Mouse (Mus musculus) MEL (cell line): Measurements from ENCODE around the gene Ovol2. TPM values are rescaled to one million over a fixed set of nuclear protein-coding genes. Genes with fewer than 3 reads are reported as not detected.

ENCODE experiments used
- DNase-seq: peaks from one replicate; pipeline ENCODE4 v3.0.0; 2011; ENCODE audit warnings: low read depth, low spot score
- H3K27ac ChIP-seq: 2 replicates; pipeline ENCODE4 v1.5.1; 2012; ENCODE audit warnings: low read depth, mild to moderate bottlenecking, control low read depth, low read length, moderate library complexity; ENCODE audit not compliant: control insufficient read depth
- H3K27me3 ChIP-seq, 2 experiments: fragments of 150-350 bp in 1 of 2; sonication (generic) in 1 of 2; 2 replicates each; pipeline ENCODE4 v1.6.1; 2012; ENCODE audit warnings: low read length in 2 of 2, mild to moderate bottlenecking in 2 of 2, improper control_type of control experiment in 1 of 2, moderate library complexity in 1 of 2; ENCODE audit not compliant: insufficient read depth in 2 of 2, control insufficient read depth in 1 of 2
- H3K36me3 ChIP-seq, 2 experiments: 2 replicates each; pipeline ENCODE4 v1.6.1; 2012 to 2014; ENCODE audit warnings: low read length in 2 of 2, improper control_type of control experiment in 1 of 2, inconsistent platforms in 1 of 2, mild to moderate bottlenecking in 1 of 2; ENCODE audit not compliant: insufficient read depth in 2 of 2, control insufficient read depth in 1 of 2
- H3K4me1 ChIP-seq, 2 experiments: fragments of 150-350 bp in 1 of 2; sonication (generic) in 1 of 2; 2 replicates each; pipeline ENCODE4 v1.6.1; 2012; ENCODE audit warnings: low read length in 2 of 2, improper control_type of control experiment in 1 of 2, mild to moderate bottlenecking in 1 of 2; ENCODE audit not compliant: insufficient read depth in 2 of 2, control insufficient read depth in 1 of 2
- H3K4me3 ChIP-seq, 2 experiments: fragments of 150-350 bp in 1 of 2; sonication (generic) in 1 of 2; 2 replicates each; pipeline ENCODE4 v1.5.1; 2012; ENCODE audit warnings: low read depth in 2 of 2, low read length in 2 of 2, mild to moderate bottlenecking in 2 of 2, moderate library complexity in 2 of 2, control low read depth in 1 of 2, improper control_type of control experiment in 1 of 2; ENCODE audit not compliant: control insufficient read depth in 1 of 2, insufficient read depth in 1 of 2
- H3K79me2 ChIP-seq: 2 replicates; pipeline ENCODE4 v1.6.1; 2012; ENCODE audit warnings: mild to moderate bottlenecking, low read length, moderate library complexity; ENCODE audit not compliant: control insufficient read depth, poor library complexity, insufficient read depth
- H3K9ac ChIP-seq: 2 replicates; pipeline ENCODE4 v1.6.1; 2012; ENCODE audit warnings: low read depth, mild to moderate bottlenecking, control low read depth, low read length, moderate library complexity; ENCODE audit not compliant: control insufficient read depth, poor library complexity, severe bottlenecking
- H3K9me3 ChIP-seq: fragments of 150-350 bp; sonication (generic); replicated peaks from 2 replicates; pipeline ENCODE4 v1.6.1; 2012; ENCODE audit warnings: mild to moderate bottlenecking, low read length, improper control_type of control experiment, moderate library complexity; ENCODE audit not compliant: insufficient read depth
- BHLHE40 ChIP-seq: IDR thresholded peaks from 2 replicates; pipeline ENCODE4 v1.6.1; 2012; ENCODE audit warnings: low read depth, mild to moderate bottlenecking, inconsistent platforms, low read length, improper control_type of control experiment, borderline replicate concordance
- CHD2 ChIP-seq: IDR thresholded peaks from 2 replicates; pipeline ENCODE4 v1.6.1; 2011; ENCODE audit warnings: low read length, improper control_type of control experiment
- ETS1 ChIP-seq: IDR thresholded peaks from 2 replicates; pipeline ENCODE4 v1.6.1; 2012; ENCODE audit warnings: low read depth, mild to moderate bottlenecking, inconsistent platforms, low read length, improper control_type of control experiment, moderate library complexity
- GATA1 ChIP-seq: IDR thresholded peaks from 2 replicates; pipeline ENCODE4 v1.6.1; 2011; ENCODE audit warnings: low read depth, low read length, improper control_type of control experiment
- HCFC1 ChIP-seq: IDR thresholded peaks from 2 replicates; pipeline ENCODE4 v1.6.1; 2012; ENCODE audit warnings: low read depth, mild to moderate bottlenecking, inconsistent platforms, low read length, improper control_type of control experiment, moderate library complexity
- JUND ChIP-seq: IDR thresholded peaks from 2 replicates; pipeline ENCODE4 v1.6.1; 2011; ENCODE audit warnings: low read depth, mild to moderate bottlenecking, improper control_type of control experiment, low read length
- MAX ChIP-seq: IDR thresholded peaks from 2 replicates; pipeline ENCODE4 v1.6.1; 2011; ENCODE audit warnings: low read length, improper control_type of control experiment
- MXI1 ChIP-seq: IDR thresholded peaks from 2 replicates; pipeline ENCODE4 v1.6.1; 2011; ENCODE audit warnings: mild to moderate bottlenecking, low read depth, low read length, improper control_type of control experiment
- MYB ChIP-seq: IDR thresholded peaks from 2 replicates; pipeline ENCODE4 v1.6.1; 2011; ENCODE audit warnings: mild to moderate bottlenecking, low read depth, low read length, improper control_type of control experiment
- NELFE ChIP-seq: IDR thresholded peaks from 2 replicates; pipeline ENCODE4 v1.6.1; 2011; ENCODE audit warnings: low read depth, low read length, improper control_type of control experiment
- POLR2A ChIP-seq, 2 experiments: IDR thresholded peaks; 2 replicates each; pipeline ENCODE4 v1.6.1; 2011 to 2012; ENCODE audit warnings: low read length in 2 of 2, mild to moderate bottlenecking in 2 of 2, control low read depth in 1 of 2, improper control_type of control experiment in 1 of 2, low read depth in 1 of 2, moderate library complexity in 1 of 2; ENCODE audit not compliant: control insufficient read depth in 1 of 2, insufficient read depth in 1 of 2, poor library complexity in 1 of 2
- POLR2AphosphoS2 ChIP-seq: IDR thresholded peaks from 2 replicates; pipeline ENCODE4 v1.6.1; 2011; ENCODE audit warnings: low read length, improper control_type of control experiment
- POLR2AphosphoS5 ChIP-seq: IDR thresholded peaks from 2 replicates; pipeline ENCODE4 v1.6.1; 2012; ENCODE audit warnings: low read depth, borderline replicate concordance, mild to moderate bottlenecking, inconsistent platforms, low read length, moderate library complexity, mixed read lengths
- RAD21 ChIP-seq: IDR thresholded peaks from 2 replicates; pipeline ENCODE4 v1.6.1; 2011; ENCODE audit warnings: mild to moderate bottlenecking, low read depth, low read length, improper control_type of control experiment
- RCOR1 ChIP-seq: IDR thresholded peaks from 2 replicates; pipeline ENCODE4 v1.6.1; 2012; ENCODE audit warnings: low read depth, mild to moderate bottlenecking, inconsistent platforms, low read length, improper control_type of control experiment
- SMC3 ChIP-seq: IDR thresholded peaks from 2 replicates; pipeline ENCODE4 v1.6.1; 2011; ENCODE audit warnings: low read depth, low read length, improper control_type of control experiment
- TCF12 ChIP-seq: IDR thresholded peaks from 2 replicates; pipeline ENCODE4 v1.6.1; 2014; ENCODE audit warnings: low read depth, mild to moderate bottlenecking, inconsistent platforms, low read length, improper control_type of control experiment, moderate library complexity
- USF1 ChIP-seq: IDR thresholded peaks from 2 replicates; pipeline ENCODE4 v1.6.1; 2014; ENCODE audit warnings: low read depth, mild to moderate bottlenecking, inconsistent platforms, low read length, improper control_type of control experiment, moderate library complexity
- USF2 ChIP-seq, 2 experiments: IDR thresholded peaks; 2 replicates each; pipeline ENCODE4 v1.6.1; 2011 to 2012; ENCODE audit warnings: improper control_type of control experiment in 2 of 2, low read length in 2 of 2, borderline replicate concordance in 1 of 2, inconsistent platforms in 1 of 2, low read depth in 1 of 2, mild to moderate bottlenecking in 1 of 2; ENCODE audit not compliant: insufficient read depth in 1 of 2
- ZC3H11A ChIP-seq: IDR thresholded peaks from 2 replicates; pipeline ENCODE4 v1.6.1; 2012; ENCODE audit warnings: low read depth, mild to moderate bottlenecking, inconsistent platforms, low read length, improper control_type of control experiment
- ZMIZ1 ChIP-seq: IDR thresholded peaks from 2 replicates; pipeline ENCODE4 v1.6.1; 2012; ENCODE audit warnings: low read depth, mild to moderate bottlenecking, inconsistent platforms, low read length, improper control_type of control experiment, moderate library complexity
- ZNF384 ChIP-seq: IDR thresholded peaks from 2 replicates; pipeline ENCODE4 v1.6.1; 2012; ENCODE audit warnings: low read depth, mild to moderate bottlenecking, inconsistent platforms, low read length, improper control_type of control experiment
- polyA plus RNA-seq, 2 experiments: library from polyadenylated mRNA; stranded (reverse) in 1 of 2; unstranded in 1 of 2; fragments of >175 nt in 1 of 2; fragments of >200 nt in 1 of 2; gene quantifications; 2 replicates each; pipeline versions ENCODE4 v1.2.1 to v1.2.4; 2012; ENCODE audit warnings: low replicate concordance in 2 of 2, low read depth in 1 of 2; ENCODE audit not compliant: insufficient read length in 2 of 2, insufficient read depth in 1 of 2, missing spikeins in 1 of 2
- total RNA-seq: library from RNA; depleted of rRNA; stranded (reverse); fragments of 300-350 nt; gene quantifications from 2 replicates; pipeline ENCODE4 v1.2.3, GENCODE M21; 2012

The Ovol2 gene
- total and polyA plus RNA-seq, 3 experiments = not detected

- H3K9ac ChIP-seq = no peak overlapping the region
- no peak for TF ChIP-seq CHD2
- H3K79me2 ChIP-seq = no peaks in the 10 kb centered on the region
- peaks cover 0 to 2% of the 10 kb centered on the region in 2 experiments; a peak in 2 of 4 replicates for H3K27me3 ChIP-seq
- no peak overlapping the region for H3K4me3 ChIP-seq
- H3K27ac ChIP-seq = no peak overlapping the region
- no peak for DNase-seq
- H3K4me1 ChIP-seq = no peaks in the 10 kb centered on the region
- H3K36me3 ChIP-seq = no peaks in the 10 kb centered on the region
- no peaks in the 10 kb centered on the region for H3K9me3 ChIP-seq
Measured at GRCm38 (mm10) chr2:144330960-144331371, 980 bp downstream of the Ovol2 start.

- H3K36me3 ChIP-seq = no peaks in the 10 kb centered on the region
- H3K4me3 ChIP-seq = no peak overlapping the region
- H3K79me2 ChIP-seq = no peaks in the 10 kb centered on the region
- DNase-seq = no peak
- peaks cover 0 to 2% of the 10 kb centered on the region in 2 experiments; a peak in 2 of 4 replicates for H3K27me3 ChIP-seq
- no peak overlapping the region for H3K27ac ChIP-seq
- no peaks in the 10 kb centered on the region for H3K9me3 ChIP-seq
- H3K4me1 ChIP-seq = no peaks in the 10 kb centered on the region
- TF ChIP-seq TCF12 (no peak), ETS1 (no peak), BHLHE40 (no peak), POLR2AphosphoS2 (no peak), RAD21 (no peak), SMC3 (no peak), NELFE (no peak)
- TF ChIP-seq, all 39 proteins: peak for 0
- no peak overlapping the region for H3K9ac ChIP-seq
Measured at GRCm38 (mm10) chr2:144330352-144330959, 1.5 kb downstream of the Ovol2 start.

DNA sequence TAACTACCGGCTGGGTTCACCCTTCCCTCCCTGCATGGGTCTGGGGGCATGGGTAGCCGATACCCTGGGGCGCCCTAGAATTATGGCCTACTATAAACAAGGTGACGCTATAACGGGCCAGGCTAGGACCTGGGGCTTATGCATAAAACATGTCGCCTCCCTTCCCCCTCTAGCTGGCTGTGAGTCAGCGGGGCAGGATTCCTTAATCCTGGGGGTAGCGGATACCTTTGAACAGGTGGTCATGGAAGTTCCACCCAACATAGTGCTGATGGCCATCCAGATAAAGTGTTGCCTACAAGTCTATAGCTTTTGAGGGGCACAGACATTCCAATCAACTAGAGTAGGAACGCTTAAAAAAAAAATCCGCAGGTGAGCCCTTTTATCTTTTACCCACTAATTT is 2.0 kb downstream of the Ovol2 start:
- Histone ChIP-seq H3K9ac (no peak overlapping the region), H3K4me3 (no peak overlapping the region), H3K27me3 (peaks cover 0 to 2% of the 10 kb centered on the region in 2 experiments; a peak in 2 of 4 replicates), H3K9me3 (no peaks in the 10 kb centered on the region), H3K4me1 (no peaks in the 10 kb centered on the region), H3K27ac (no peak overlapping the region), H3K79me2 (no peaks in the 10 kb centered on the region), H3K36me3 (no peaks in the 10 kb centered on the region)
- DNase-seq = no peak
- TF ChIP-seq ZC3H11A (no peak), ZMIZ1 (no peak), POLR2A (IDR thresholded peaks at IDR 0.05; ENCODE audit: control insufficient read depth in 1 of 2, insufficient read depth in 1 of 2, low read depth in 1 of 2, low read length in 2 of 2, poor library complexity in 1 of 2) (no peak), MXI1 (no peak), RCOR1 (no peak), ZNF384 (no peak), GATA1 (no peak), MYB (no peak), RAD21 (no peak), POLR2AphosphoS2 (no peak), USF1 (no peak), USF2 (IDR thresholded peaks at IDR 0.05; ENCODE audit: borderline replicate concordance in 1 of 2, insufficient read depth in 1 of 2, low read depth in 1 of 2, low read length in 2 of 2) (no peak), JUND (no peak), HCFC1 (no peak), TCF12 (no peak), ETS1 (no peak), POLR2AphosphoS5 (no peak), MAX (no peak)
